Mouse (Mus musculus) heart, embryonic 10.5 days (tissue): ENCODE results near the gene Pth2. TPM values are rescaled to one million over a fixed set of nuclear protein-coding genes. Genes with fewer than 3 reads are reported as not detected.

Experiments used
- DNase-seq: peaks from one replicate; pipeline ENCODE4 v3.0.0-alpha.2; 2017; ENCODE audit warnings: low spot score
- H3K27ac ChIP-seq: fragments of 300-500 bp; sonication (generic); 2 replicates; pipeline ENCODE4 v1.5.1; 2016; ENCODE audit warnings: mild to moderate bottlenecking
- H3K27me3 ChIP-seq: fragments of 300-500 bp; sonication (generic); 2 replicates; pipeline ENCODE4 v1.6.1; 2016; ENCODE audit warnings: mild to moderate bottlenecking; ENCODE audit not compliant: poor library complexity, insufficient read depth, severe bottlenecking
- H3K36me3 ChIP-seq: fragments of 300-500 bp; sonication (generic); 2 replicates; pipeline ENCODE4 v1.6.1; 2016; ENCODE audit warnings: mild to moderate bottlenecking, moderate library complexity
- H3K4me1 ChIP-seq: fragments of 300-500 bp; sonication (generic); 2 replicates; pipeline ENCODE4 v1.6.1; 2016; ENCODE audit warnings: mild to moderate bottlenecking
- H3K4me3 ChIP-seq: fragments of 300-500 bp; sonication (generic); 2 replicates; pipeline ENCODE4 v1.5.1; 2016; ENCODE audit warnings: mild to moderate bottlenecking, moderate library complexity
- H3K9me3 ChIP-seq: fragments of 300-500 bp; sonication (generic); 2 replicates; pipeline ENCODE4 v1.6.1; 2016; ENCODE audit warnings: mild to moderate bottlenecking, moderate library complexity
- WGBS: fragments of 180-500 bp; shearing (Covaris S2); methylation state at CpG from one replicate; pipeline ENCODE4 v1.1.7; 2016; 5-methylcytosine and 5-hydroxymethylcytosine counted together
- polyA plus RNA-seq: library from polyadenylated mRNA; unstranded; fragments of >200 nt; fragmentation: Nextera tagmentation; extraction: Ambion mirVana; gene quantifications from 2 replicates; pipeline ENCODE4 v1.2.1, GENCODE M21; 2016

Gene Pth2
- polyA plus RNA-seq, 1 experiment from 2014 or later = 0.41 TPM

DNA sequence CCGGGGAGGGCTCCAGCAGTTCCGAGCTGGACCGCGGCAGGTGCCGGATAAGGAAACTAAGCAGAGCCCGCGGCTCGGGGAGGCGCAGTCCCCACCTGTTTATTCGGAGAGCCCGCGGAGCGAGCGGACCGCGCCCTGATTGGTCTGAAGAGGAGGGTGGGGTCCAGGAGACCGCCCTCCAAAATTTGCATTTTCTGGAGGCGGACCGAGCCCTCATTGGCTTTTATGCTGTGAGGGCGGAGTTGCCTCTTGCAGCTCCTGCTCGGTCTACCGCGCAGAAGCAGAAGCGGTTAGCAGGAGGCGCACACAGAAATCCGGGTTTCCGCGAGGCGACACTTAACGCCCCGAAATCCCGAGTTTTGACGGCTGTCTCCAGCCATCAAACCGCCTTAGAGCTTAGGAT is 1.4 kb downstream of the Pth2 start:
- DNase-seq = peak; percentile 95
- peak overlapping the region; percentile 49 for H3K4me3 ChIP-seq
- H3K9me3 ChIP-seq = no peaks in the 10 kb centered on the region
- peaks cover 100% of the 10 kb centered on the region for H3K27me3 ChIP-seq
- H3K4me1 ChIP-seq = peaks cover 26% of the 10 kb centered on the region
- no peak overlapping the region for H3K27ac ChIP-seq
- under 1% methylated on average over 34 of the region's 34 CpGs for WGBS
- H3K36me3 ChIP-seq = no peaks in the 10 kb centered on the region

DNA sequence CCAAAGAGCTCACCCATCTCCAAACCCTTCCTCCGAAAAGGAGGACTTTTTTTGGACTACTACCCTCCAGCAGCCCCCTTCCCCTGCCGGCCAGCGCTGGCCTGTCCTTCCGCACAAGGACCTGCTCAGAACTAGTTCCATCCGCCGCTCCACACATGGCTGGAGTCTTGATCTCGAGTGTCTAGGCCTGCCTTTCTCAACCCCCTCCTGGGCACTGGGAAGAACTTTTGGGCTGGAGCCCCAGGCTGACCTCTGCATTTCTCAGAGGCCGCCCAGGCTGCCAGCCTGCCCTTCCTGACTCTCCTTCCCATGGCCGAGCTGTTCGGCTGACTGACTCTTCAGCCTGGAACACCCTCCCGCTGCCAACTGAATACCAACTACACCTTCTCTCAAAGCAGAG is 1.8 kb downstream of the Pth2 start:
- H3K9me3 ChIP-seq = no peaks in the 10 kb centered on the region
- DNase-seq = no peak
- H3K4me1 ChIP-seq = peaks cover 26% of the 10 kb centered on the region
- H3K36me3 ChIP-seq = no peaks in the 10 kb centered on the region
- 21% methylated on average over 11 of the region's 11 CpGs for WGBS
- H3K4me3 ChIP-seq = peak overlapping the region; percentile 49
- no peak overlapping the region for H3K27ac ChIP-seq
- H3K27me3 ChIP-seq = peaks cover 99% of the 10 kb centered on the region

DNA sequence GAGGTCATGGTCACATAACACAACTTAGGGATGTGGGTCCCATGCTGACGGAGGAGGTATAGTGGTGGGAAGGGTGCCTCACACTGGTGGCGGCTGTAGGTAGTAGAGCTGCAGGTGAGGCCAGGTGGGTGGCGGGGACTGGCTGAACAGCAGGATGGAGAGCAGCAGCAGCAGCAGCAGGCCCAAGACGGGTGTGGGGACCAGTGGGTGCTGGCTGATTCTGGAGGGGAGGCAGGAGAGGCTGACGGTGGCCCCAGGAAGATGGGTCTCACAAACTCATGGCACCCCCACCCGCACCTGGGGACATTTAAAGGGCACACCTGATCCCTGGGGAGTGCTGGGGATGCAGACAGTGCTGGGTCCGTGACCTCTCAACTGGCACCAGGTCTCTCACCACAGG is 2.9 kb downstream of the Pth2 start:
- 64% methylated on average over 7 of the region's 7 CpGs for WGBS
- H3K27me3 ChIP-seq = peaks cover 99% of the 10 kb centered on the region
- no peak overlapping the region for H3K27ac ChIP-seq
- H3K36me3 ChIP-seq = no peaks in the 10 kb centered on the region
- no peak for DNase-seq
- H3K4me1 ChIP-seq = peaks cover 26% of the 10 kb centered on the region
- H3K4me3 ChIP-seq = no peak overlapping the region
- H3K9me3 ChIP-seq = no peaks in the 10 kb centered on the region

DNA sequence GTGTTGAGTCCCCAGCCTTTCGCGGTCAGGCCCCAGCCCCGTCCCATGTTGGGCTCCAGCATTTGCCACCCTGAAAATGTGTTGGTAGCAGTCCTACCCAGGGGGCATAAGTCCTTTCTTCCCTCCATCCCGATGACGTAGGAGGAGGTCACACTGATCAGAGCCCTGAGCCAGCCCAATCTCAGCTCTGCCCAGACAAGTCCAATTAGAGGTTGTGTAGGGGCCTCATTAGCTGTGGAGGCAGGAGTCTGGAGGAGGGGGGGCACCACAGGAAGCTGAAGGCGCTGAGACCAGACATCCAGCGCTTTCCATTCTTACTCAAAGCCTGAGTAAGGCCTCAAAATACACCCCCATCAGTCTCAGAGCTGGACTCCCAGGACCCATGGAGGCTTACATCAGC is 5.1 kb downstream of the Pth2 start:
- peaks cover 98% of the 10 kb centered on the region for H3K27me3 ChIP-seq
- peaks cover 22% of the 10 kb centered on the region for H3K4me1 ChIP-seq
- no peak overlapping the region for H3K27ac ChIP-seq
- no peaks in the 10 kb centered on the region for H3K36me3 ChIP-seq
- no peak overlapping the region for H3K4me3 ChIP-seq
- no peak for DNase-seq
- 67% methylated on average over 7 of the region's 7 CpGs for WGBS
- H3K9me3 ChIP-seq = no peaks in the 10 kb centered on the region

DNA sequence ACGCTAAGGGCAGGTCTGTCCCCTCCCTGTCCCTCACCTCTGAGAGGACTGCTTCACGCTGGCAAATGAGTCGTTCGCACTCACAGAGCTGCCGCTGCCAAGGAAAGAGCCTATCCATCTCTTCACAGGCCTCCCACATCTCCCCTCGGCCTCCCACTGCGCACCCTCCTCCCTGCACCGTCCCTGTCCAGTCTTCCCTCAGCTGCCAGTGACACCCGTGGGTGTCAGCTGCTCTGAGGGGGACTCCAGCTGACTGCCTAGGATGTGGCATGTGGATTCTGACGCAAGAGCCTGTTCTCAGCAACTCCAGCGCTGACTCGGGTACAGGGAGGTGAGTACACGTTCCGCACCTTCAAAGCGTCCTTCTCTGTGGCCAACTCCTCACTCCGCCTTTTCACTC is 8.8 kb downstream of the Pth2 start:
- H3K27ac ChIP-seq = no peak overlapping the region
- H3K27me3 ChIP-seq = peaks cover 89% of the 10 kb centered on the region
- H3K4me1 ChIP-seq = peaks cover 28% of the 10 kb centered on the region
- H3K4me3 ChIP-seq = no peak overlapping the region
- H3K9me3 ChIP-seq = no peaks in the 10 kb centered on the region
- no peak for DNase-seq
- no peaks in the 10 kb centered on the region for H3K36me3 ChIP-seq
- 45% methylated on average over 16 of the region's 16 CpGs for WGBS

DNA sequence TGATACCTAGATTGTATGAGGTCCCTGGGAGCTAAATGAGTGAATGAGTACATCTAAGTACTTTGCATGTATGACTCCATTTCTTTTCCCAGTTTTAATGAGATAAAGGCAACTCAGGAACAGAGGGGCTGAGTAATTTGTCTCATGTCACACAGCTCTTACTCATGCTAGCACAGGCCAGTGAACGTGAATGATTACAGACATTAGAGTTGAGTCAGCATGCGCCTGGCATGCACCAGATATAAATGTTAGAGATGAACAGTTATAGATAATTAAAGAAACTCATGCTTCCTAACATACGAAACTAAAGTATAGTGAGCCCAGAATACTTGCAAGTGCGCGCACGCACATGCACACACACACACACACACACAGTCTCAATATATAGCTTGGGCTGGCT is 9.4 kb downstream of the Pth2 start:
- H3K9me3 ChIP-seq = no peaks in the 10 kb centered on the region
- DNase-seq = no peak
- H3K27me3 ChIP-seq = peaks cover 84% of the 10 kb centered on the region
- H3K27ac ChIP-seq = no peak overlapping the region
- H3K36me3 ChIP-seq = no peaks in the 10 kb centered on the region
- peaks cover 31% of the 10 kb centered on the region for H3K4me1 ChIP-seq
- 88% methylated on average over 6 of the region's 6 CpGs for WGBS
- H3K4me3 ChIP-seq = no peak overlapping the region

DNA sequence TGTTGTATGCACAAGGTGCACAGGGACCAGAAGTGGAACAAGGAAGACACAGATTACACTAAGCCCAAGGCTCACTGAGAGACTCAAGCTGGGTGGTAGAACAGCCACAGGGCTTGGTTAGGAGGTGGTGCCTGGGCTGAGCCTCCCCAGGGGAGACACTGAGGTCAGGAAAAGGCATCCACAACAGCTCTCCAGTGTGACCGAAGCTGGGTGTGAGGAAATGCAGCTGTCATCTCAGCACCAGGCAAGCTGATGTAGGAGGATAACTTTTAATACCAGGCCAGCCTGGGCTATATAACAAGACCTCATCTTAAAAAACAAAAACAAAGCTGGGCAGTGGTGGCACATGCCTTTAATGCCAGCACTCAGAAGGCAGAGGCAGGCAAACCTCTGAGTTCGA is 10.4 kb downstream of the Pth2 start:
- H3K4me3 ChIP-seq = no peak overlapping the region
- H3K27ac ChIP-seq = 0 out of 2 replicates have a peak overlapping the region, but pooled peaks have one; percentile 11
- H3K27me3 ChIP-seq = peaks cover 79% of the 10 kb centered on the region
- H3K36me3 ChIP-seq = no peaks in the 10 kb centered on the region
- DNase-seq = no peak
- H3K4me1 ChIP-seq = peaks cover 41% of the 10 kb centered on the region
- 61% methylated on average over 2 of the region's 2 CpGs for WGBS
- no peaks in the 10 kb centered on the region for H3K9me3 ChIP-seq

DNA sequence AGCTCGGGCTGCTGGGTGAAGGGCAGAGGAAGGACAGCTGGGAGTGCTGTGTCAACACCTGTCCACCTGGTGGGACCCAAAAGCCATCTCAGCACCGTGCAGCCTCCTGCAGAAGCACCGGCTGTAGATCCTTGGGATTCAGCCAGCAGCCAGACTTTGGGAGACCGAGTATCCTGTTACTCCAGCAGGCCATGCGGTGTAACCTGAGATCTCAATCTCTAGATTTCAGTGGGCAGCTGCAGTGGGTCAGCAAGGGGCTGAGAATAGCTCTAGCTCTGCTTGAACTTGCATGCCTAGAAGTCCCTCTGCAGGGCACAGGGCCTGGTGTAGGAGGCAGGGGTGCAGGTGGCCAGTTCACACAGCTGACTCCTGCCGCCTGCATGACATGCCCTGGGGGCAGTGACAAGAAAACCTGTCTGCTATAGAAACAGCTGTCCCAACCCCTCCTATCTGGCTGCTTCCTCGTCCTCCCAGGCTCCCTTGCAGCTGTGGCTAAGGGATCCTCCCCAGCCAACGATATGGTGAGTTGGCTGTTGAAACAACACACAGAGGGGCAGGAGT is 11.1 kb downstream of the Pth2 start:
- no peaks in the 10 kb centered on the region for H3K36me3 ChIP-seq
- H3K4me1 ChIP-seq = peaks cover 47% of the 10 kb centered on the region
- WGBS = 16% methylated on average over 8 of the region's 8 CpGs
- H3K27me3 ChIP-seq = peaks cover 79% of the 10 kb centered on the region
- no peak overlapping the region; the same call in 1 of the 2 replicates for H3K4me3 ChIP-seq
- peak overlapping the region; percentile 37; the same call in 1 of the 2 replicates for H3K27ac ChIP-seq
- DNase-seq = no peak
- H3K9me3 ChIP-seq = no peaks in the 10 kb centered on the region

DNA sequence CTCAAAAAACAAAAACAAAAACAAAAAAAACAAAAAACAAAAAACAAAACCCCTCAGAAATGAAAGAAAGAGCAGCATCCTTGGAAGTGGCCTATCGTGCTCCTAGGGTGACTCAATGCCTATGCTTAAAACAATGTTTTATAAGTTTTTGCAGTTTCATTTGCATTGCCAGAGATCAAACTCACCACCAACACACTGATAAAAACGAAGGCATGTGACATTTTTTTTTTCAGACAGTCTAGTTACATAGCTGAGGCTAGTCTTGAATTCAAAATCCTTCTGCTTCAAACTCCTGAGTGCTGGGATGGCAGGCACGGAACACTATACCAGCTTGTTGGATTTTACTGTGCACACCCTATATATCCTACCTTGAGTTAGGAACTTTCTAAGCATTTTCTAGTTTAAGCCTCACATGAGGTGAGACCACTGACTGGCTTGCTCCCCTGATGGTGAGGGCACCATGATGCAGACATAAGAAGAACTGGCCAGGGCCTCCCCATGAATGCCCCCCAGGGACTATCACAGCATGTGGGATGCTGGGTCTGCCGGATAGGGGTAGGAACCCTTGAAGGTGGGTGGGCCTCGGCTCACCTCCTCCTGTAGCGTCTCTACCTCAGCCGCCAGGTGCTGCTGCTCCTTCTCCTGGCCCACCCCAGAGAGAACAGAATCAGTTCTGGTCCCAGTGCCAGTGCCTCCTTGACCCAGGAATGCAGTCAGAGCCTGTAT is 12.0 kb downstream of the Pth2 start:
- DNase-seq = no peak
- no peaks in the 10 kb centered on the region for H3K9me3 ChIP-seq
- peak overlapping the region; percentile 62 for H3K27ac ChIP-seq
- WGBS = 78% methylated on average over 7 of the region's 7 CpGs
- H3K4me1 ChIP-seq = peaks cover 52% of the 10 kb centered on the region
- no peaks in the 10 kb centered on the region for H3K36me3 ChIP-seq
- H3K27me3 ChIP-seq = peaks cover 75% of the 10 kb centered on the region
- H3K4me3 ChIP-seq = no peak overlapping the region

DNA sequence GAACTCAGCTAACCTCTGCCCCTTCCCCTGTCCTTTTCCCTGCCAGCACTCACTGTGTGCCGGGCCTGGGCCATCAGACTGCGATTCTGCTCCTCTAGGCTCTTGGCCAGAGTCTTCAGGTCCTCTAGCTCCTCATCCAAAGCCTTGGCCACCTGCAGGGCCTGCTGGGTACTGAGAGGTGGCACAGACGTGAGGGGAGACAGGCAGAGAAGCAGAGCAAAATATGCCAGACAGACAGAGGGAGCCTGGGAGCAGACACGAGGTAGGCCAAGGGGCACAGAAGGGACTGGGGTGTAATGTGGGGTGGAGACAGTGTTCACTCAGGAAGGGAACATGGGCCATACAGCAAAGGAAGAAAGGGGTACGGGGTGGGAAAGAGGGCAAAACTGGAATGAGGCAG is 12.6 kb downstream of the Pth2 start:
- Histone ChIP-seq H3K36me3 (no peaks in the 10 kb centered on the region), H3K4me3 (no peak overlapping the region), H3K4me1 (peaks cover 57% of the 10 kb centered on the region), H3K9me3 (no peaks in the 10 kb centered on the region), H3K27ac (peak overlapping the region; percentile 62), H3K27me3 (peaks cover 72% of the 10 kb centered on the region)
- no peak for DNase-seq
- 59% methylated on average over 5 of the region's 5 CpGs for WGBS

DNA sequence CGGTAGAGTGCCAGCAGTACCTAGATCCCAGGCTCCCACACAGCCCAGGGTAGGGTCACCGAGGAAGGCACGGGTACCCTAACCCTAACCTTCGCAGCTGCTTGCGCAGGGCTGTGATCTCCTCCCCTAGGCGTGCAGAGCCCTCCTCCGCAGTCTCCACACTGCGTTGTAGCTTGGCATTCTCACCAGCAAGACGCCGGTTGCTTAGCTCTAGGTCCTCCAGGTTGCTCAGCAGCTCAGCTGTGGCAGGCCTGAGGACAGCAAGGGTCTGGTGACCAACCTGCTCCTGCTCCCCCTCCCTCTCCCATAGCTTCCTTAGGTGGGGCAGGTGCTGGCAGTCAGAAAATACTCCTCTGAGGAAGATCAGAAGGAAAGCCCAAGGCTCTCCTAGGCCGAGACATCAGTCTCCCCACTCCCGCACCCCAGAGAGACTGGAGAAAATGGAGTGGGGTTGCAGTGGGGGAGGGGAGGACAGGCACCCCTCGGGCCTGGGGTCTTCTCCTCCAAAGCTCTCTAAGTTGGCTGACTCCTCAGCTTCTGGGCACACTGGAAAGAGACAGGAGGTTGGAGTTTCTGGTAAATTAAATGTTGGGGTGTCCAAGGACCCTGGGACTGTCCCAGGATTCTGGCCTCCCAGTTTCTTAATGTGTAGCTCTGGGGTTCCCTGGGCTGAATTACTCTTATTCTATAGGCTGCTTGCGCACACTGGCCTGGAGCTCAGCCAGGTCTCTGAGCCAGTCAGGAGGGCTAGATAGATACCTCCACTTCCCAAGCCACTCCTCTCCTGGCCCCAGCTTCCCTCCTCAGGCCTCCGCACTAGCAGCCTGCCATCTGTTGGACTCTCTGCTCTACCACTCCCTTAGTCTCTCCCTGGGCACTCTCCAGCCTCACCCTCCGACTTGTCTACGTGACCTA is 13.3 kb downstream of the Pth2 start:
- peaks cover 64% of the 10 kb centered on the region for H3K27me3 ChIP-seq
- H3K36me3 ChIP-seq = no peaks in the 10 kb centered on the region
- H3K27ac ChIP-seq = no peak overlapping the region
- WGBS = 73% methylated on average over 17 of the region's 17 CpGs
- H3K4me3 ChIP-seq = no peak overlapping the region
- peaks cover 60% of the 10 kb centered on the region for H3K4me1 ChIP-seq
- H3K9me3 ChIP-seq = no peaks in the 10 kb centered on the region
- DNase-seq = no peak

DNA sequence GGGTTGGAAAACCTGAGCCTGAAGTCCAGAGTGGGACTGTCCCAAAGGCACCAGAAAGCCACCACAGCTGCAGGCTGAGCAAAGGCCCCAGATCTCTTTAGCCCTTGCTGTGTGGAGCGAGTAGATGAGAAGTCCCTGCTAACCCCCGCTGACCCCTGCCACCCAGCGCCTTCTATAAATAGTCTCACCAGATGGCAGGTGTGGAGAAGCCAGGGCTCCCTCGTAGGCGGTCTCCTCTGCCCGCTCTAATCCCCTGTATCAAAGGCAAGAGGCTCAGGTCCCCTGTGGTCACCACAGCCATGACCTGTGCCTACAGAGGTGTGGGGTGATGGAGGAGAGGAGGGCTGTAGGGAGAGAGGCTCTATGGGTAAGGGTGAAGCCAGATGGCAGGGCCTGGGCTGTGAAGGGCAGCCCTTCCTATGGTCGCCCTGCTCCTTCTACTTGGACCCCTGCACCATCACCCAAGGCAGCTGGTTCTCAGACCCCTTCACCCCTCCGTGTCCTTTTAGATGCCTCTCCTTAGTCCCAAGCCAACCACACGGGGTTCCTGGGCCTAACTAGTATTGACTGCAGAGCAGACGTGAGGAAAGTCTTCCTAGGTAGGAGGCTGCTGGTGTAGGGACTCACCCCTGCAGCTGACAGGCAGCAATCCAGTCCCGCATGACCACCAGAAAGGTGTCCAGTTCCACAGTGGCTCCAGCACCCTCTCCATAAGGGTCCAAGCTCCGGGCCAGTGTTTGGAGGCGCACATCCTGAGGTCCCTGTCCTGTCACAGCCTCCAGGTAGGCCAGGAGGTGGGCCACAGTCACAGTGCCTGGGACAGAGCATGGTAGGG is 14.8 kb downstream of the Pth2 start:
- Histone ChIP-seq H3K36me3 (no peaks in the 10 kb centered on the region), H3K27ac (peak overlapping the region; percentile 19), H3K27me3 (peaks cover 53% of the 10 kb centered on the region), H3K4me1 (peaks cover 60% of the 10 kb centered on the region), H3K4me3 (no peak overlapping the region), H3K9me3 (no peaks in the 10 kb centered on the region)
- WGBS = 49% methylated on average over 13 of the region's 13 CpGs
- DNase-seq = no peak
